Mouse (Mus musculus): ENCODE measurements at regions not wholly inside any gene's neighbourhood (a gene's known extent, or its start where the extent isn't known, plus 50 kb on each side); places are given as distances from the start of the nearest gene placed in this dataset.

- TF ChIP-seq CTCF (IDR thresholded peaks at IDR 0.05; ENCODE audit: low read depth) (no peak), EP300 (IDR thresholded peaks at IDR 0.05; ENCODE audit: low read depth) (no peak)
These were observed 108.2 kb upstream of the Adamts5 start for GRCm38 (mm10) chr16:86009638-86010329.

Data from liver, postnatal 0 days (tissue).